Mouse (Mus musculus) testis, adult 2 months (tissue): ENCODE measurements around the gene Sv2c. TPM values are rescaled to one million over a fixed set of nuclear protein-coding genes. Genes with fewer than 3 reads are reported as not detected.

Source experiments
- H3K27ac ChIP-seq: fragments of 200-500 bp; 2 replicates; pipeline ENCODE4 v1.5.1; 2012; ENCODE audit warnings: low read depth, low read length; ENCODE audit not compliant: control insufficient read depth, insufficient read depth
- H3K27me3 ChIP-seq: fragments of 200-500 bp; 2 replicates; pipeline ENCODE4 v1.6.1; 2012; ENCODE audit warnings: mild to moderate bottlenecking, low read length, moderate library complexity; ENCODE audit not compliant: control insufficient read depth, insufficient read depth
- H3K36me3 ChIP-seq: fragments of 200-500 bp; 2 replicates; pipeline ENCODE4 v1.6.1; 2012; ENCODE audit warnings: mild to moderate bottlenecking, low read length; ENCODE audit not compliant: control insufficient read depth, insufficient read depth
- H3K4me1 ChIP-seq: fragments of 200-500 bp; 2 replicates; pipeline ENCODE4 v1.6.1; 2012; ENCODE audit warnings: low read length; ENCODE audit not compliant: control insufficient read depth, insufficient read depth
- H3K4me3 ChIP-seq: fragments of 200-500 bp; 2 replicates; pipeline ENCODE4 v1.5.1; 2012; ENCODE audit warnings: low read depth, mild to moderate bottlenecking, low read length, moderate library complexity, mixed read lengths; ENCODE audit not compliant: control insufficient read depth
- CTCF ChIP-seq: fragments of 200-500 bp; IDR thresholded peaks from 2 replicates; pipeline ENCODE4 v1.5.1; 2012; ENCODE audit warnings: low read depth, mild to moderate bottlenecking, inconsistent platforms, low read length, moderate library complexity; ENCODE audit not compliant: control insufficient read depth, insufficient read depth, insufficient replicate concordance
- POLR2A ChIP-seq: fragments of 200-500 bp; IDR thresholded peaks from 2 replicates; pipeline ENCODE4 v1.6.1; 2012; ENCODE audit warnings: low read depth, mild to moderate bottlenecking, inconsistent platforms, low read length, moderate library complexity; ENCODE audit not compliant: control insufficient read depth
- polyA plus RNA-seq: library from polyadenylated mRNA; depleted of rRNA; stranded (reverse); fragments of >200 nt; gene quantifications from 2 replicates; pipeline ENCODE4 v1.2.3, GENCODE M21; 2012

Gene Sv2c
- polyA plus RNA-seq, 1 experiment: 9.5 TPM

DNA sequence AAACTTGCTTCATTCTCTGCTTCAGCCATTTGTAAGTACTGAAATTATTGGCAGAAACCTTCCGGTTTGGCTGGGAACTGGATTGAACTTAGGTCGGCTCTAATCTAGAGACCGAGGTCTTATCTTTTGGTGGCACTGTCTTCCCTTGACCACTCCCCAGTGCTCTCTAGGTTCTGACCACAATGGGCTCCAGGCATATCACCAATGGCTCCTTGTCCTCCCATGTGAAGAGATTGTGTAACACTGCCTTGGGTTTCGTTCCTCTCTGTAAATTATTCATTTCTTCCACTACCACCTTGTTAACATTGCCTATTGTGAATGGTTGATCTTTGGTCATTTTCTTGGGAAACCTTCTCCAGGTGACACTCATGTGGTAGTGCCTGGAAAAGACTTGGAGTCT, 184.0 kb downstream of the Sv2c start:
- TF ChIP-seq CTCF: no peak
- no peak for TF ChIP-seq POLR2A
- Histone ChIP-seq H3K27me3 (no peaks in the 10 kb centered on the region), H3K27ac (no peak overlapping the region), H3K4me3 (no peak overlapping the region), H3K4me1 (no peaks in the 10 kb centered on the region), H3K36me3 (no peaks in the 10 kb centered on the region)

DNA sequence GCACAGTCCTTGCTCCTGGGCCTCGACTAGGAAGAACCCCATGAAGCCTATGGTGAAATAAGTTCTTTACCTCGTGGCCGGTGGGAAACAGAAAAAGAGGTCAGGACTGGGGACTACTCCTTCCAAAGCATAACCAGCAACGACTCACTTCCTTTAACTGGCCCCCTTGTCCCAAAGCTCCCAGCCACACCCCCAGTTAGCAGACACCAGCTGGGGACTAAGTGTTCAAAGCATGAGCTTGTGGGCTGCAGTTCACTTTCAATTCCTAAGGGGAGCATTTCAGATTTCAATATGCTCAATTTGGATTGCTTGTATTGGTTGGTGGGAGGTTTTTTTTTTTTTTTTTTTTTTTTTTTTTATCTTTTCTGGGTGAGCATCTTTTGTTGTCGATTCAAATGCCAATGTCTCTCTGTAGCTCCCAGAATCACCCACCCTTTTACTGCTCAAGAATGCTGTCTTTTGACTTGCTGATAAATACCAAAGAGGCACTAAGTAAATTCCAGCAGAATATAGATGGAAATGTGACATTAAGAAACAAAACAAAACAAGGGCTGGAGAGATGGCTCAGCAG, 186.4 kb downstream of the Sv2c start:
- Histone ChIP-seq H3K4me3 (no peak overlapping the region), H3K27me3 (no peaks in the 10 kb centered on the region), H3K4me1 (no peaks in the 10 kb centered on the region), H3K27ac (no peak overlapping the region), H3K36me3 (no peaks in the 10 kb centered on the region)
- TF ChIP-seq POLR2A (no peak), CTCF (no peak)

- H3K4me3 ChIP-seq: no peak overlapping the region
- no peaks in the 10 kb centered on the region for H3K4me1 ChIP-seq
- no peaks in the 10 kb centered on the region for H3K36me3 ChIP-seq
- TF ChIP-seq CTCF (no peak), POLR2A (no peak)
- no peak overlapping the region for H3K27ac ChIP-seq
- H3K27me3 ChIP-seq: no peaks in the 10 kb centered on the region
Observed at GRCm38 (mm10) chr13:95944621-95945020, 187.8 kb downstream of the Sv2c start.

GRCm38 (mm10) chr13:95943919-95944318, 188.5 kb downstream of the Sv2c start:
- Histone ChIP-seq H3K27me3 (no peaks in the 10 kb centered on the region), H3K27ac (no peak overlapping the region), H3K4me3 (no peak overlapping the region), H3K36me3 (no peaks in the 10 kb centered on the region), H3K4me1 (no peaks in the 10 kb centered on the region)
- no peak for TF ChIP-seq POLR2A
- TF ChIP-seq CTCF: no peak

DNA sequence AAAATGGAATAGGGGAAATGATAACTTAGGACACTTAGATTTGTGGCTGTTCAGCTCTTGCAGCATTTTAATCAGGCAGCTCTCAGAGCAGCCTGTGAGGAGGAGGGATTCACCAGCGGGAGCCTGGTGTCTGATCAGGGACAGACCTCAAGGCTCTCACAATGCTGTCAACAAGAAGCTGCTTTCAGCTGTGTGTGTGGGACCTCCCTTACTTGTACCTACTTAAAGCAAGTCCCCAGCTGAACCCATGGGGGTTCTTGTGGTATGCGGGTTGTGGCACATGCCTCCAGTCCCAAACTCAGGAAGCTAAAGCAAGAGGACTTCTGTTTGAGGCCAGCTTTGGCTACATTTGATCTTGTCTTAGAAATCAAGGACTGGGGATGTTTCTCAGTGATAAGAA, 189.8 kb downstream of the Sv2c start:
- no peak for TF ChIP-seq CTCF
- TF ChIP-seq POLR2A: no peak
- Histone ChIP-seq H3K4me3 (no peak overlapping the region), H3K27ac (no peak overlapping the region), H3K4me1 (no peaks in the 10 kb centered on the region), H3K36me3 (no peaks in the 10 kb centered on the region), H3K27me3 (no peaks in the 10 kb centered on the region)

- no peak overlapping the region for H3K4me3 ChIP-seq
- H3K36me3 ChIP-seq: no peaks in the 10 kb centered on the region
- no peaks in the 10 kb centered on the region for H3K27me3 ChIP-seq
- no peaks in the 10 kb centered on the region for H3K4me1 ChIP-seq
- TF ChIP-seq CTCF: no peak
- H3K27ac ChIP-seq: no peak overlapping the region
Observed at GRCm38 (mm10) chr13:95941861-95942260, 190.5 kb downstream of the Sv2c start.

- Histone ChIP-seq H3K27ac (no peak overlapping the region), H3K4me3 (no peak overlapping the region), H3K36me3 (no peaks in the 10 kb centered on the region), H3K4me1 (no peaks in the 10 kb centered on the region), H3K27me3 (no peaks in the 10 kb centered on the region)
- TF ChIP-seq CTCF: no peak
- TF ChIP-seq POLR2A: no peak
Observed at GRCm38 (mm10) chr13:95940811-95941210, 191.6 kb downstream of the Sv2c start.

GRCm38 (mm10) chr13:95924201-95924621, 208.2 kb downstream of the Sv2c start:
- Histone ChIP-seq H3K4me3 (no peak overlapping the region), H3K27me3 (no peaks in the 10 kb centered on the region), H3K36me3 (no peaks in the 10 kb centered on the region), H3K4me1 (no peaks in the 10 kb centered on the region), H3K27ac (no peak overlapping the region)
- no peak for TF ChIP-seq POLR2A
- no peak for TF ChIP-seq CTCF
